Mouse (Mus musculus) stomach, embryonic 14.5 days (tissue): Measurements from ENCODE around the gene Gm11992. TPM values are rescaled to one million over a fixed set of nuclear protein-coding genes. Genes with fewer than 3 reads are reported as not detected.

Source experiments
- ATAC-seq: fragments of 200-750 bp; cut with Nextera tagmentation; 2 replicates; pipeline ENCODE4 v1.8.0; 2017; ENCODE audit warnings: low read depth, moderate TSS enrichment; ENCODE audit not compliant: insufficient number of reproducible peaks, insufficient read depth, low FRiP score
- H3K27ac ChIP-seq: fragments of 300-500 bp; sonication (generic); 2 replicates; pipeline ENCODE4 v1.5.1; 2014; ENCODE audit warnings: mild to moderate bottlenecking, low read length, moderate library complexity, mixed read lengths
- H3K27me3 ChIP-seq: fragments of 300-500 bp; sonication (generic); 2 replicates; pipeline ENCODE4 v1.6.1; 2014; ENCODE audit warnings: low read length, control low read depth, mixed read lengths; ENCODE audit not compliant: control insufficient read depth, insufficient read depth
- H3K36me3 ChIP-seq: fragments of 300-500 bp; sonication (generic); 2 replicates; pipeline ENCODE4 v1.6.1; 2014; ENCODE audit warnings: mild to moderate bottlenecking, control low read depth, low read length, moderate library complexity, mixed read lengths; ENCODE audit not compliant: control insufficient read depth, insufficient read depth
- H3K4me1 ChIP-seq: fragments of 300-500 bp; sonication (generic); 2 replicates; pipeline ENCODE4 v1.6.1; 2014; ENCODE audit warnings: low read length, control low read depth, mixed read lengths; ENCODE audit not compliant: control insufficient read depth, insufficient read depth
- H3K4me2 ChIP-seq: fragments of 300-500 bp; sonication (generic); replicated peaks from 2 replicates; pipeline ENCODE4 v1.6.1; 2014; ENCODE audit warnings: low read depth, low read length, control low read depth
- H3K4me3 ChIP-seq: fragments of 300-500 bp; sonication (generic); 2 replicates; pipeline ENCODE4 v1.5.1; 2014; ENCODE audit warnings: low read depth, low read length, control low read depth
- H3K9ac ChIP-seq: fragments of 300-500 bp; sonication (generic); replicated peaks from 2 replicates; pipeline ENCODE4 v1.6.1; 2014; ENCODE audit warnings: low read depth, mild to moderate bottlenecking, control low read depth, low read length, moderate library complexity, mixed read lengths
- H3K9me3 ChIP-seq: fragments of 300-500 bp; sonication (generic); 2 replicates; pipeline ENCODE4 v1.6.1; 2016; ENCODE audit warnings: low read depth, low read length, control low read depth; ENCODE audit not compliant: control insufficient read depth
- WGBS: fragments of 180-500 bp; shearing (Covaris S2); extraction: QIAGEN DNeasy Blood & Tissue Kit; methylation state at CpG from one replicate; pipeline ENCODE4 v1.1.7; 2014; 5-methylcytosine and 5-hydroxymethylcytosine counted together
- polyA plus RNA-seq: library from polyadenylated mRNA; unstranded; fragments of >200 nt; fragmentation: Nextera tagmentation; extraction: Ambion mirVana; gene quantifications from 2 replicates; pipeline ENCODE4 v1.2.1, GENCODE M21; 2014

Gene Gm11992
- polyA plus RNA-seq, 1 experiment from 2014 or later, result 0.88 TPM

GRCm38 (mm10) chr11:9024782-9025181 lies 23.6 kb upstream of the Gm11992 start:
- Histone ChIP-seq H3K9ac (no peak overlapping the region), H3K27ac (no peak overlapping the region), H3K4me2 (no peak overlapping the region), H3K4me1 (no peaks in the 10 kb centered on the region), H3K9me3 (no peaks in the 10 kb centered on the region), H3K36me3 (no peaks in the 10 kb centered on the region), H3K4me3 (no peak overlapping the region), H3K27me3 (no peaks in the 10 kb centered on the region)
- no peak for ATAC-seq
- 76% methylated on average over 7 of the region's 7 CpGs for WGBS

GRCm38 (mm10) chr11:9025211-9025610 lies 23.2 kb upstream of the Gm11992 start:
- Histone ChIP-seq H3K4me2 (no peak overlapping the region), H3K9me3 (no peaks in the 10 kb centered on the region), H3K27ac (no peak overlapping the region), H3K27me3 (no peaks in the 10 kb centered on the region), H3K4me3 (no peak overlapping the region), H3K4me1 (no peaks in the 10 kb centered on the region), H3K36me3 (no peaks in the 10 kb centered on the region), H3K9ac (no peak overlapping the region)
- WGBS, result 77% methylated on average over 3 of the region's 3 CpGs
- no peak for ATAC-seq

GRCm38 (mm10) chr11:9031530-9031929 lies 16.9 kb upstream of the Gm11992 start:
- Histone ChIP-seq H3K9ac (no peak overlapping the region), H3K9me3 (no peaks in the 10 kb centered on the region), H3K36me3 (no peaks in the 10 kb centered on the region), H3K4me1 (no peaks in the 10 kb centered on the region), H3K4me2 (no peak overlapping the region), H3K4me3 (no peak overlapping the region), H3K27ac (no peak overlapping the region), H3K27me3 (no peaks in the 10 kb centered on the region)
- 93% methylated on average over 2 of the region's 2 CpGs for WGBS
- ATAC-seq, result no peak

GRCm38 (mm10) chr11:9046546-9046945 lies 1.8 kb upstream of the Gm11992 start:
- 0 out of 2 replicates have a peak, but pooled peaks cover 6% of the 10 kb centered on the region for H3K27me3 ChIP-seq
- H3K4me1 ChIP-seq, result 0 out of 2 replicates have a peak, but pooled peaks cover 4% of the 10 kb centered on the region
- no peak for ATAC-seq
- H3K4me3 ChIP-seq, result no peak overlapping the region
- 83% methylated on average over 2 of the region's 2 CpGs for WGBS
- H3K9me3 ChIP-seq, result no peaks in the 10 kb centered on the region
- H3K27ac ChIP-seq, result no peak overlapping the region
- H3K4me2 ChIP-seq, result no peak overlapping the region
- H3K36me3 ChIP-seq, result no peaks in the 10 kb centered on the region
- no peak overlapping the region for H3K9ac ChIP-seq

- Histone ChIP-seq H3K36me3 (no peaks in the 10 kb centered on the region), H3K27ac (no peak overlapping the region), H3K4me1 (0 out of 2 replicates have a peak, but pooled peaks cover 4% of the 10 kb centered on the region), H3K4me3 (no peak overlapping the region), H3K9ac (no peak overlapping the region), H3K9me3 (no peaks in the 10 kb centered on the region), H3K27me3 (0 out of 2 replicates have a peak, but pooled peaks cover 6% of the 10 kb centered on the region), H3K4me2 (no peak overlapping the region)
- ATAC-seq, result no peak
- 76% methylated on average over 5 of the region's 5 CpGs for WGBS
These were observed 1.4 kb upstream of the Gm11992 start for GRCm38 (mm10) chr11:9047044-9047443.

- peak; percentile 73 for ATAC-seq
- no peaks in the 10 kb centered on the region for H3K36me3 ChIP-seq
- H3K27me3 ChIP-seq, result 0 out of 2 replicates have a peak, but pooled peaks cover 6% of the 10 kb centered on the region
- H3K27ac ChIP-seq, result no peak within 1 kb of the TSS
- 0 out of 2 replicates have a peak within 1 kb of the TSS, but pooled peaks have one; percentile 10 for H3K9ac ChIP-seq
- H3K4me2 ChIP-seq, result peak within 1 kb of the TSS; percentile 95
- H3K4me1 ChIP-seq, result 0 out of 2 replicates have a peak, but pooled peaks cover 4% of the 10 kb centered on the region
- no peaks in the 10 kb centered on the region for H3K9me3 ChIP-seq
- under 1% methylated on average over 18 of the region's 18 CpGs for WGBS
- peak within 1 kb of the TSS; percentile 44 for H3K4me3 ChIP-seq
These were observed 288 bp downstream of the Gm11992 start, which contains the start of gene Sun3 for GRCm38 (mm10) chr11:9048703-9049060. Sun3 (minus strand) TSS chr11:9048991.

GRCm38 (mm10) chr11:9050241-9050640 lies 1.8 kb downstream of the Gm11992 start:
- WGBS, result 78% methylated on average over 4 of the region's 4 CpGs
- Histone ChIP-seq H3K4me2 (no peak overlapping the region), H3K4me3 (no peak overlapping the region), H3K36me3 (no peaks in the 10 kb centered on the region), H3K27ac (no peak overlapping the region), H3K4me1 (0 out of 2 replicates have a peak, but pooled peaks cover 4% of the 10 kb centered on the region), H3K9ac (no peak overlapping the region), H3K27me3 (0 out of 2 replicates have a peak, but pooled peaks cover 6% of the 10 kb centered on the region), H3K9me3 (no peaks in the 10 kb centered on the region)
- ATAC-seq, result no peak

GRCm38 (mm10) chr11:9051895-9052294 lies 3.5 kb downstream of the Gm11992 start:
- ATAC-seq, result no peak
- H3K4me3 ChIP-seq, result no peak overlapping the region
- 57% methylated on average over 2 of the region's 2 CpGs for whole genome bisulfite sequencing
- 0 out of 2 replicates have a peak, but pooled peaks cover 6% of the 10 kb centered on the region for H3K27me3 ChIP-seq
- no peaks in the 10 kb centered on the region for H3K36me3 ChIP-seq
- H3K27ac ChIP-seq, result no peak overlapping the region
- no peak overlapping the region for H3K4me2 ChIP-seq
- H3K4me1 ChIP-seq, result 0 out of 2 replicates have a peak, but pooled peaks cover 4% of the 10 kb centered on the region
- H3K9me3 ChIP-seq, result no peaks in the 10 kb centered on the region
- no peak overlapping the region for H3K9ac ChIP-seq

GRCm38 (mm10) chr11:9056937-9057336 lies 8.5 kb downstream of the Gm11992 start:
- no peak for ATAC-seq
- H3K4me1 ChIP-seq, result no peaks in the 10 kb centered on the region
- 81% methylated on average over 2 of the region's 2 CpGs for WGBS
- H3K27me3 ChIP-seq, result no peaks in the 10 kb centered on the region
- H3K27ac ChIP-seq, result no peak overlapping the region
- no peaks in the 10 kb centered on the region for H3K9me3 ChIP-seq
- no peak overlapping the region for H3K9ac ChIP-seq
- H3K4me2 ChIP-seq, result no peak overlapping the region
- H3K4me3 ChIP-seq, result no peak overlapping the region
- no peaks in the 10 kb centered on the region for H3K36me3 ChIP-seq
